Mouse (Mus musculus): ENCODE results near the gene Ciz1. TPM values are rescaled to one million over a fixed set of nuclear protein-coding genes. Genes with fewer than 3 reads are reported as not detected.
A peak's percentile ranks its signal among the peaks of the same experiment; 100 is the strongest.

Ciz1 gene
- polyA plus RNA-seq, 1 experiment from 2014 or later, result 51.9 TPM

DNA sequence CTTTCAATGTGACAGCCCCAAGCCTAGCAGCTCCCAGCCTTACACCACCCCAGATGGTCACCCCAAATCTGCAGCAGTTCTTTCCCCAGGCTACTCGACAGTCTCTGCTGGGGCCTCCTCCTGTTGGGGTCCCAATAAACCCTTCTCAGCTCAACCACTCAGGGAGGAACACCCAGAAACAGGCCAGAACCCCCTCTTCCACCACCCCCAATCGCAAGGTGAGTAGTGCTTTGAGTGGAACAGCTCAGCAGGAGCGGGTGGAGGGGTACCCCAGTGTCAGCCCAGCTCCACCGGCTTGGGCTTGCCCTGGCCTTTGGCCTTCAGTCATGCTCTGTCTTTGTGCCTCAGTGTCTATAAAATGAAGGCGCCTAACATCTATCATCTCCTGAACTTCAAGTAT lies 15.2 kb downstream of the Ciz1 start:
- WGBS, result 93% methylated on average over 5 of the region's 5 CpGs
- Histone ChIP-seq H3K4me1 (ENCODE audit: insufficient read depth) (no peaks in the 10 kb centered on the region; the same call in 1 of the 2 replicates), H3K27ac (ENCODE audit: low read depth) (no peak overlapping the region), H3K9me3 (ENCODE audit: low read depth, low read length) (no peaks in the 10 kb centered on the region), H3K27me3 (ENCODE audit: insufficient read depth, low read length) (no peaks in the 10 kb centered on the region), H3K9ac (no peak overlapping the region), H3K4me2 (no peak overlapping the region), H3K36me3 (ENCODE audit: insufficient read depth) (peaks cover 61% of the 10 kb centered on the region), H3K4me3 (ENCODE audit: low read depth, low read length) (no peak overlapping the region)
- DNase-seq (no peak), ATAC-seq (ENCODE audit: insufficient read depth) (no peak)
- no peak for TF ChIP-seq CTCF (IDR thresholded peaks at IDR 0.05; ENCODE audit: low read depth)

GRCm38 (mm10) chr2:32374191-32374590 lies 22.1 kb downstream of the Ciz1 start:
- H3K4me1 ChIP-seq (ENCODE audit: insufficient read depth), result no peaks in the 10 kb centered on the region
- no peak for ATAC-seq (ENCODE audit: insufficient read depth)
- DNase-seq, result no peak
- no peaks in the 10 kb centered on the region for H3K27me3 ChIP-seq (ENCODE audit: insufficient read depth, low read length)
- WGBS, result 90% methylated on average over 10 of the region's 10 CpGs
- H3K9me3 ChIP-seq (ENCODE audit: low read depth, low read length), result no peaks in the 10 kb centered on the region
- no peak overlapping the region for H3K4me3 ChIP-seq (ENCODE audit: low read depth, low read length)
- H3K4me2 ChIP-seq, result no peak overlapping the region
- H3K36me3 ChIP-seq (ENCODE audit: insufficient read depth), result peaks cover 92% of the 10 kb centered on the region
- H3K9ac ChIP-seq, result no peak overlapping the region
- TF ChIP-seq CTCF (IDR thresholded peaks at IDR 0.05; ENCODE audit: low read depth), result no peak
- H3K27ac ChIP-seq (ENCODE audit: low read depth), result no peak overlapping the region

DNA sequence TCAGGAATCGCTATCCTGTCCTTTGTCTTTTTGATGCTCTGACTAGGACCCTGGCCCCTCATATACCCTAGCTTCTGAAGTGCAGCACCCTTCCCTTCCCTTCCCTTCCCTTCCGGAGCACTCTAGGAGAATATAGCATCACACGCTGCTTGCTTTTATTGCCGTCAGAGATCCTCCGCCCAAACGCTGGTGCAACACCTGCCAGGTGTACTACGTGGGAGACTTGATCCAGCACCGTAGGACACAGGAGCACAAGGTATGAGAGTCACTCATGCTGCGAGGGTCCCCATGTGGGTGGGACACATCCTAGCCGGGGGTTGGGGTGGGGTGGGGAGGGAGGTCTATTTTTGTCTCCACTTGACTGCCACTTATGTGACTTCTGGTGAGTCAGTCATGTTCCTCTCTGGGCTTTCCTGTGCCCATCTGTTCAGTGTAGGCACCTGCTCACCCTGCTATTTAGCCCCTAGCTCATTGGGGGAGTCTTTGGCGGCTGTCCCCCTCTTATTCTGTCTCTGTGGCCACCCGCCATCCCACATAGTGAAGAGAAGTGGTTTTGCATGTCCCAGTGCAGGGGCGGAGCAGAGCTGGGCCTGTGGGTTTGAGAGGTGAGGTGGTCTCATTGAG lies 23.3 kb downstream of the Ciz1 start:
- Histone ChIP-seq H3K27ac (ENCODE audit: low read depth) (no peak overlapping the region), H3K4me3 (ENCODE audit: low read depth, low read length) (no peak overlapping the region), H3K4me2 (no peak overlapping the region), H3K4me1 (ENCODE audit: insufficient read depth) (no peaks in the 10 kb centered on the region), H3K36me3 (ENCODE audit: insufficient read depth) (peaks cover 87% of the 10 kb centered on the region), H3K9ac (no peak overlapping the region), H3K27me3 (ENCODE audit: insufficient read depth, low read length) (no peaks in the 10 kb centered on the region), H3K9me3 (ENCODE audit: low read depth, low read length) (no peaks in the 10 kb centered on the region)
- 85% methylated on average over 13 of the region's 13 CpGs for WGBS
- TF ChIP-seq CTCF (IDR thresholded peaks at IDR 0.05; ENCODE audit: low read depth), result no peak
- DNase-seq, result no peak
- no peak for ATAC-seq (ENCODE audit: insufficient read depth)

DNA sequence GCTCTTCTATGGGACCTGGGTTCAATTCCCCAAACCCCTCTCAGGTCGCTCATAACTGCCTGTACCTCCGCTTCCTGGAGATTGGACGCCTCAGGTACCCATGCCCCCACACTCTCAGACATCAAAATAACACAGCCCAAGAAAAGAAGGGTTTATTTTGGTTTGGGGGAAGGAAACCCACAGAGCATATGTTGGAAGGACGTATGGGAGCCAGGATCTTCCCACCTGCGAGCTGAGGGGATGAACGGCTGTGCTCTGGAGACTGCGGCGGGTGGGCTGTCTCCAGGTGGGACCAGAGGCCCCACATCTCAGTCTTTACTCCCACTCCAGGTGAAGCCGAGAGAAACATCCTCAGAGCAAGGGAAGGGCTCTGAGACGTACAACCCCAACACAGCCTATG lies 24.8 kb downstream of the Ciz1 start:
- DNase-seq (no peak), ATAC-seq (ENCODE audit: insufficient read depth) (no peak)
- H3K9me3 ChIP-seq (ENCODE audit: low read depth, low read length), result no peaks in the 10 kb centered on the region
- 89% methylated on average over 10 of the region's 10 CpGs for WGBS
- H3K36me3 ChIP-seq (ENCODE audit: insufficient read depth), result peaks cover 72% of the 10 kb centered on the region
- no peak overlapping the region for H3K4me3 ChIP-seq (ENCODE audit: low read depth, low read length)
- H3K4me1 ChIP-seq (ENCODE audit: insufficient read depth), result no peaks in the 10 kb centered on the region
- no peaks in the 10 kb centered on the region for H3K27me3 ChIP-seq (ENCODE audit: insufficient read depth, low read length)
- H3K27ac ChIP-seq (ENCODE audit: low read depth), result no peak overlapping the region
- TF ChIP-seq CTCF (IDR thresholded peaks at IDR 0.05; ENCODE audit: low read depth), result no peak
- no peak overlapping the region for H3K4me2 ChIP-seq
- H3K9ac ChIP-seq, result no peak overlapping the region

DNA sequence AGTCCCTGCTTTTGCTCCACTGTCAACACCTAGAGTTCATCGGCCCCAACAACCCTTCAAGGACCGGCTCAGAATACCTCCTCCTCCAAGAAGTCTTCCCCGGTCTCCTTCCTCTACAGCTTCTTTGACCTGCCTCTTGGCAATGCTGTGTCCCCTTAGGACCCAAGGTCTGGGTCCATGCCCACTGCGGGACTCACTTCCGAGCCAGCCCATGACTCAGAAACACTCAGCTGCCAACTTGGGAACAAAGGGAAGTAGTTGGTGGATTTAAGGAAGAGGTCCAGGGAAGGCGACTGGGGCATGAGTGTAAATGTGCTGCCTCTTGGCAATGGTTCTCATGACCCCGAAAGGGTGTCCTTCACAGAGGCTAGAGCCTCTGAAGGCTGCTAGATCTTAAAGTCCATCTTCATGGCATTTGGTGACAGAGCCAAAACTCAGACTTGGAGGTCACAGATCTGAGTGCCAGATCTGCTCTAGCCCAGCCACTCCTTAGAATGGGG lies 27.9 kb downstream of the Ciz1 start:
- no peak for DNase-seq
- H3K36me3 ChIP-seq (ENCODE audit: insufficient read depth), result peaks cover 48% of the 10 kb centered on the region
- TF ChIP-seq CTCF (IDR thresholded peaks at IDR 0.05; ENCODE audit: low read depth), result no peak
- no peak overlapping the region for H3K4me3 ChIP-seq (ENCODE audit: low read depth, low read length)
- H3K4me2 ChIP-seq, result no peak overlapping the region
- H3K9me3 ChIP-seq (ENCODE audit: low read depth, low read length), result no peaks in the 10 kb centered on the region
- WGBS, result 94% methylated on average over 7 of the region's 7 CpGs
- no peak overlapping the region for H3K9ac ChIP-seq
- no peak overlapping the region for H3K27ac ChIP-seq (ENCODE audit: low read depth)
- no peaks in the 10 kb centered on the region for H3K27me3 ChIP-seq (ENCODE audit: insufficient read depth, low read length)
- no peaks in the 10 kb centered on the region for H3K4me1 ChIP-seq (ENCODE audit: insufficient read depth)
- ATAC-seq (ENCODE audit: insufficient read depth), result no peak

DNA sequence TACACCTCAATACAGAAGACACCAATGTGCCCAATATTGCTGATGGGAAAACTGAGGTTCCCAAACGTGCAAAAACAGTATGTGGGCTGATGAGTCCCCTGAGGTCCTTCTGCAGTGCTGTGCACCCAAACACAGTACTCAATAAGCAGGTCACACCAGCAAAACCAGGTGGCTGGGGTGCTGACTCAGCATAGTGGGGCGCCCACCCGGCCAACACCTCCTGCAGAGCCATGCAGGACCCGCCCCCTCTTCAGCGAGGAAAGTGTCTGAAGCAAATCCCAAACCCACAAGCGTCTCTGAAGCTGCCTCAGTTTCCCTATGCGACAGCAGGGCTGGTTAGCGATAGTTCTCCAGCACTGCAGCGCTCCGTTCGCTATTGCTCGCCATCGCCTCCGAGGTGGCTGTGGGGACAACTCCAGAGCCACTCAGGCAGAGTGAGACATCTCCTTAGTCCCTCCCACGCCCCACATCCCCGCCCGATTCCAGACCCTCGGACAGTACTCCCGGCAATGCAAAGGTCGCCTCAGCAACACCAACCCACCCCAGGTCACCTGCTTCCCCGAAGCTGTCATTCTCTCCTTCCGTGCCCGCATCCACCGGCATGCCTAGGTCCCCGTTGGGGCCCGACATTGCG lies 29.1 kb downstream of the Ciz1 start:
- no peak overlapping the region for H3K27ac ChIP-seq (ENCODE audit: low read depth)

GRCm38 (mm10) chr2:32381775-32382223 lies 29.7 kb downstream of the Ciz1 start, which contains the start of gene 1110008P14Rik:
TSS of gene 1110008P14Rik (minus strand) at chr2:32381938.
- Histone ChIP-seq H3K27ac (ENCODE audit: low read depth) (no peak within 1 kb of the TSS), H3K27me3 (ENCODE audit: insufficient read depth, low read length) (no peaks in the 10 kb centered on the region), H3K9me3 (ENCODE audit: low read depth, low read length) (no peaks in the 10 kb centered on the region), H3K4me1 (ENCODE audit: insufficient read depth) (no peaks in the 10 kb centered on the region), H3K36me3 (ENCODE audit: insufficient read depth) (peaks cover 30% of the 10 kb centered on the region), H3K9ac (peak within 1 kb of the TSS; percentile 59), H3K4me2 (peak within 1 kb of the TSS; percentile 97), H3K4me3 (ENCODE audit: low read depth, low read length) (peak within 1 kb of the TSS; percentile 66)
- DNase-seq, result peak; percentile 98
- peak; percentile 89 for ATAC-seq (ENCODE audit: insufficient read depth)
- WGBS, result under 1% methylated on average over 40 of the region's 47 CpGs
- TF ChIP-seq CTCF (IDR thresholded peaks at IDR 0.05; ENCODE audit: low read depth), result no peak

More for the DNA sequence above, 29.1 kb downstream of the Ciz1 start:
- Histone ChIP-seq H3K4me2 (peak overlapping the region; percentile 97), H3K9me3 (ENCODE audit: low read depth, low read length) (no peaks in the 10 kb centered on the region), H3K4me3 (ENCODE audit: low read depth, low read length) (peak overlapping the region; percentile 66), H3K4me1 (ENCODE audit: insufficient read depth) (no peaks in the 10 kb centered on the region), H3K27me3 (ENCODE audit: insufficient read depth, low read length) (no peaks in the 10 kb centered on the region), H3K9ac (peak overlapping the region; percentile 59), H3K36me3 (ENCODE audit: insufficient read depth) (peaks cover 36% of the 10 kb centered on the region)
- no peak for TF ChIP-seq CTCF (IDR thresholded peaks at IDR 0.05; ENCODE audit: low read depth)
- DNase-seq, result peak; percentile 60
- 1% methylated on average over 27 of the region's 27 CpGs for WGBS
- peak; percentile 76 for ATAC-seq (ENCODE audit: insufficient read depth)

All from lung, embryonic 14.5 days (tissue).